Mouse (Mus musculus) lung, adult 2 months (tissue): ENCODE results near the gene Kri1. TPM values are rescaled to one million over a fixed set of nuclear protein-coding genes. Genes with fewer than 3 reads are reported as not detected.
"Not testable (repeated sequence)": the region's sequence is repeated elsewhere in the genome, so short reads cannot be mapped to it uniquely, and the experiment has no call there.

Source experiments
- DNase-seq: peaks from one replicate; pipeline ENCODE4 v3.0.0; 2022
- H3K4me1 ChIP-seq: fragments of 200-500 bp; 2 replicates; pipeline ENCODE4 v1.6.1; 2011; ENCODE audit warnings: low read length; ENCODE audit not compliant: control insufficient read depth, insufficient read depth
- H3K4me3 ChIP-seq: fragments of 200-500 bp; replicated peaks from 2 replicates; pipeline ENCODE3; 2011; ENCODE audit warnings: low read depth, mild to moderate bottlenecking, control low read depth, low read length; ENCODE audit errors: extremely low read depth
- CTCF ChIP-seq: fragments of 200-500 bp; IDR thresholded peaks from 2 replicates; pipeline ENCODE4 v1.5.1; 2011; ENCODE audit warnings: mild to moderate bottlenecking, low read length, control low read depth; ENCODE audit not compliant: insufficient read depth
- POLR2A ChIP-seq: fragments of 200-500 bp; IDR thresholded peaks from 2 replicates; pipeline ENCODE4 v1.6.1; 2011; ENCODE audit warnings: low read depth, mild to moderate bottlenecking, control low read depth, low read length, borderline replicate concordance; ENCODE audit errors: extremely low read depth
- WGBS: fragments of 180-500 bp; shearing (Covaris S2); methylation state at CpG from one replicate; pipeline ENCODE4 v1.1.7; 2018; 5-methylcytosine and 5-hydroxymethylcytosine counted together
- polyA plus RNA-seq: library from polyadenylated mRNA; depleted of rRNA; stranded (reverse); fragments of >200 nt; gene quantifications from 2 replicates; pipeline ENCODE4 v1.2.3, GENCODE M21; 2012

Gene Kri1
- polyA plus RNA-seq, 1 experiment: 21.5 TPM

DNA sequence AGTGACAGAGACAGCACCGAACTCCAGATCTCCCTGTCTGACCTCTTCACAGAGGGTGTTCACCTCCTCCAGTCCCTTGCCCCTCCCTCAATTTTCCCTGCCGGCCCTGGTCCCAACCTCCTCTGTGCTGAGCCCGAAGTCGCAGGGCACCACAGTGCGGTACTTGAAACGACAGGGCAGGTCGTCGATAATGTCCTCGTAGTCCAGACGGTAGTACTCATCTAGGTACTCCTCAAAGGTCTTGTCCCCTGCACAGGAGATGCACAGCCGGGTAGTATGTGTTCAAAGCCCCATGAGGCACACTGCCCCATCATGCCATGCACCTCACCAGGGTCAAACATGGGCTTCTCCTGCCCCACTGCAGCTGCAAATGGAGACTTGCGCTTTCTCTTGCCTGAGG, 12.0 kb downstream of the Kri1 start:
- no peak for DNase-seq
- TF ChIP-seq POLR2A (no peak), CTCF (no peak)
- Histone ChIP-seq H3K4me1 (no peaks in the 10 kb centered on the region), H3K4me3 (no peak overlapping the region)
- WGBS: 86% methylated on average over 12 of the region's 12 CpGs

DNA sequence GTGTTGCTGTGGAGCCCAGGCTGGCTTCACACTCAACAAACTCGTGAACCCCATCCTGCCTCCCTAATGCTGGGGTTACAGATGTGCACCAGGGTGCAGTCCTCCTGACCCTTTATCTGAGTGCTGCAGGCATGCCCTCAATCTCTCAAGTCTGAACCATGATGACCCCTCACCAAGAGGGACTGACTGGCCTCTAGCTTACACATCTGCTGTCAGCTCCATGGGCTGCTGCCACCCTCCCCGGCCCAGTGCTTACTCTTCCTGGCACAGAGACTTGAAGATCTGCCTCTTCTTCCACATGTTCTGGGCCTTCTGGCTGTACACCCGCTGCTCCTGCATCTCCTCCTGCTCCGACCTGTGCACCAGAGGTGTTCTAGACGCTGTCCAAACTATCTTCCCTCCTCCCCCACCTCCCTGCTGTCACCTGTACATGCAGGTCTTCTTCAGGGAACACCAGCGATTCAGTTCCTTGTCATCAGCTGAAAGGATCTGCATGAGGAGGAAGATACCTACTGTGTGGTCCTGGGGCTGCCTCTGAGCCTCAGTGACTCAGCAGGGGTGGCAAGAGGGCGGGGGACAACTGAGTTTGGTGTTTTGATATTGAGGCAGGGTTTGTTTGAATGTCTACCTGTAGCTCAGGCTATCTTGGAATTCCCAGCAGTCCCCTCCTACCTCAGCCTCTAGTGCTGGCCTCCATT, 12.6 kb downstream of the Kri1 start:
- no peak for DNase-seq
- no peaks in the 10 kb centered on the region for H3K4me1 ChIP-seq
- WGBS: 78% methylated on average over 7 of the region's 7 CpGs
- H3K4me3 ChIP-seq: no peak overlapping the region
- TF ChIP-seq POLR2A: no peak
- no peak for TF ChIP-seq CTCF

DNA sequence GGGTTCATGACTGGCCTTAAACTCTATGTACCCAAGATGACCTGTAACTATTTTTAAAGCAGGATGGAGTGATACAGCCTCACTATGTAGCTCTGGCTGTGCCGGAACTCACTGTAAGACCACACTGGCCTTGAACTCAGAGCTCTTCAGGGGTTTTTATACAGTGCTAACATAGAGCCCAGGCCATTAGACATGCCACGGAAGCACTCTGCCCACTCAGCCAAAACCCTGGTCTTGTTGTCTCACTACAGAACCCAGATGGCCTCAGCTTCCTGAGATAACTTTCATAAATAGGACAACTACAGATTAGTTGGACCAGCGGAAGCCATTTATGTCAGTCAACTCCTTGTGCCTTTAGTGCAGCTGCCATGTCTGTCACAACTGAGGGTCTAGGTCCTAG, 13.4 kb downstream of the Kri1 start:
- no peak for DNase-seq
- H3K4me3 ChIP-seq: no peak overlapping the region
- 77% methylated on average over 3 of the region's 3 CpGs for WGBS
- no peaks in the 10 kb centered on the region for H3K4me1 ChIP-seq
- TF ChIP-seq CTCF (no peak), POLR2A (no peak)

GRCm38 (mm10) chr9:21273520-21274228, 14.1 kb downstream of the Kri1 start:
- no peaks in the 10 kb centered on the region for H3K4me1 ChIP-seq
- WGBS: 69% methylated on average over 7 of the region's 7 CpGs
- TF ChIP-seq CTCF (no peak), POLR2A (no peak)

GRCm38 (mm10) chr9:21273094-21273493, 14.7 kb downstream of the Kri1 start:
- DNase-seq: no peak
- H3K4me1 ChIP-seq: no peaks in the 10 kb centered on the region
- TF ChIP-seq CTCF (no peak), POLR2A (no peak)
- 77% methylated on average over 8 of the region's 8 CpGs for WGBS
- no peak overlapping the region for H3K4me3 ChIP-seq

More at GRCm38 (mm10) chr9:21273520-21274228, 14.1 kb downstream of the Kri1 start:
- no peak overlapping the region for H3K4me3 ChIP-seq
- no peak for DNase-seq

DNA sequence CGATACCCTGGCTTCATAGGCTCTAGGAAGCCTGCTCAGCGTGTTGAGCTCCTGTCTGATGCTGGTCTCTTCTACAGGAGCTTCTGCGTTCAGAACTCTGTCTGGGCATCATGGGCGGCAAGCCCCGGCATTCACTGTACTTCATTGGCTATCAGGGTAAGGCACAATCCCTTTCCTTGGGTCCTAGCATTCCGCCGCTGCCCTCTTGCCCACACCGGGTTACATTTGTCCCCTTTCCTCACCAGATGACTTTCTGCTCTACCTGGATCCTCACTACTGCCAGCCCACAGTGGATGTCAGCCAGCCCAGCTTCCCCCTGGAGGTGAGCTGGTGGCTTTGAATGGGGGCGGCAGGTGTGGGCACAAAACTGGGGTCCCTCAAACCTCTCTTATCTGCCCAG, 15.4 kb downstream of the Kri1 start:
- Histone ChIP-seq H3K4me1 (no peaks in the 10 kb centered on the region), H3K4me3 (no peak overlapping the region)
- DNase-seq: no peak
- 89% methylated on average over 9 of the region's 9 CpGs for WGBS
- TF ChIP-seq POLR2A: no peak
- no peak for TF ChIP-seq CTCF

DNA sequence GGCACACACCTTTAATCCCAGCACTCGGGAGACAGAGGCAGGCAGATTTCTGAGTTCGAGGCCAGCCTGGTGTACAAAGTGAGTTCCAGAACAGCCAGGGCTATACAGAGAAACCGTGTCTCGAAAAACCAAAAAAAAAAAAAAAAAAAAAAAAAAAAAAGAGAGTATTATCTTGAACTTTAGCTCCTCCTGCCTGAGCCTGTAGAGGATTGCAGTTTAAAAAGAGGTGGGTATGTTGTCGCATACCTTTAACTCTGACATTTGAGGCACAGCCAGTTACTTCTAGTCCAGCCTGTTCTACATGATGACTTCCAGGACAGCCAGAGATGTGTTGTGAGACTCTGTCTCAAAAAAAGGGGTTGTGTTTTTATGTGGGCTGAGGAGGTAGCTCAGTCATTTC, 18.2 kb downstream of the Kri1 start:
- H3K4me1 ChIP-seq, DNase-seq, H3K4me3 ChIP-seq: not testable (repeated sequence)
- WGBS: 72% methylated on average over 5 of the region's 5 CpGs

- DNase-seq: no peak
- Histone ChIP-seq H3K4me1 (no peaks in the 10 kb centered on the region; the same call in 1 of the 2 replicates), H3K4me3 (no peak overlapping the region)
- WGBS: 94% methylated on average over 16 of the region's 16 CpGs
- TF ChIP-seq POLR2A: no peak
- no peak for TF ChIP-seq CTCF
Measured at GRCm38 (mm10) chr9:21268305-21268704, 19.5 kb downstream of the Kri1 start.

DNA sequence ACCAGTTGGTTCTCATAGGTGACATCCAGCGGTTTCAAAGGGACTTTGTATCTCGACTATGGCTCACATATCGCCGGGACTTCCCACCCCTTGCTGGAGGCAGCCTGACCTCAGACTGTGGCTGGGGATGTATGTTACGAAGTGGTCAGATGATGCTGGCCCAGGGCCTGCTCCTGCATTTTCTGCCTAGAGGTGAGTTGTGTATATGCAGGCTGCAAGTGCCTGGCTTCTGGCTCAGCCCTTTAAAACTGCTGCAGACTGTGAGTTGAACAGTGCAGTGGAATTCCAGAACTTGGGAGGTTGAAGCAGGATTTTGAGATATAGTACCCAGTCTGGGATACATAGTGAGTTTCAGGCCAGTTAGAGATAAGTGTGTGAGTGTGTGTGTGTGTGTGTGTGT, 20.9 kb downstream of the Kri1 start:
- no peak for DNase-seq
- 86% methylated on average over 5 of the region's 5 CpGs for WGBS
- Histone ChIP-seq H3K4me1 (no peaks in the 10 kb centered on the region; the same call in 1 of the 2 replicates), H3K4me3 (no peak overlapping the region)
- TF ChIP-seq CTCF (no peak), POLR2A (no peak)

- no peaks in the 10 kb centered on the region; the same call in 1 of the 2 replicates for H3K4me1 ChIP-seq
- no peak for DNase-seq
- H3K4me3 ChIP-seq: peak overlapping the region; percentile 84
- TF ChIP-seq CTCF (no peak), POLR2A (no peak)
- 5% methylated on average over 11 of the region's 11 CpGs for WGBS
Measured at GRCm38 (mm10) chr9:21265611-21266010, 22.2 kb downstream of the Kri1 start.
